ENCODE assay signal across 22 mouse cellular contexts in the genomic region with DNA sequence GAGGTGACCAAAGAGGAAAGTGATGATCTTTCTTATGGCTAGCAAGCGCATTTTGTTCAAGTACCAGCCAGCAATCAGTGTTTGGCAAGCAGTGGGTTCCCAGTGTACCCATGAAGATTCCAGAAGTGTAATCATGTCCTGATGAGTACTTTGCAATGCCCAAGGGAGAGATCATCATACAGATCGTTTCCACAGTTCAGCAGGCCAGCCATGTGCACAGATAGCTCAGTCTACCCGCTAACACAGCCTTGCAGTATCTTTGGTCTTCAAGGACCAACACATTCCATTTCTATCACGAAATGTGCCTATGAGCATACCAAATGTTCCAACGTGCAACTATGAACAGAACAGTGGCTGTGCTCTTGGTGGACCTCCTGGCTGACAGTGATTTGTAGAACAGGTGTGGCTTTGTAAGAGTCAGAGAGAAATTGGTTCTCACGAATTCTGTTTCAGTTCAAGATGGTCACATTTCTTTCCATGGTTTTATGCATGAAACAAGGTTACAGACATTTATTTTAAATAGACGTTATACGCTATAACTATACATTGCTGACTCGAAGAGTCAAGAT.
DNase-seq lines count a peak whose midpoint lies in the region; ATAC-seq and TF ChIP-seq lines count a peak whose summit lies in the region.
"Had no signal": no experiment of that assay in that cellular context is flagged by ENCODE, and none has a peak within 500 bp of the region (broad histone marks: within the 10 kb centered on the region; RNA-seq: fewer than 3 reads in every experiment).

No protein-coding gene starts in this region.

- no peak for TF ChIP-seq CTCF in gastrocnemius, adult 2 months (IDR thresholded peaks at IDR 0.05)

- no peak overlapping the region for H3K27ac ChIP-seq in gastrocnemius, adult 2 months
- peak overlapping the region; percentile 48 for H3K27ac ChIP-seq in heart, embryonic 15.5 days
- H3K27ac ChIP-seq in limb, embryonic 14.5 days (replicated peaks; ENCODE audit: low read depth, low read length): no peak overlapping the region
- H3K27ac ChIP-seq in limb, embryonic 10.5 days: no peak overlapping the region
- H3K27ac ChIP-seq: embryonic facial prominence, embryonic 12.5 days; forebrain, embryonic 12.5 days; forebrain, embryonic 15.5 days; hindbrain, embryonic 12.5 days; hindbrain, embryonic 15.5 days had no signal

- no peaks in the 10 kb centered on the region for H3K36me3 ChIP-seq in heart, embryonic 15.5 days
- no peaks in the 10 kb centered on the region for H3K36me3 ChIP-seq in limb, embryonic 14.5 days (ENCODE audit: control insufficient read depth, insufficient read depth, low read length)
- no peaks in the 10 kb centered on the region for H3K36me3 ChIP-seq in limb, embryonic 10.5 days
- H3K36me3 ChIP-seq: embryonic facial prominence, embryonic 12.5 days; forebrain, embryonic 12.5 days; forebrain, embryonic 15.5 days; hindbrain, embryonic 12.5 days; hindbrain, embryonic 15.5 days had no signal

- peak; percentile 38 for DNase-seq in gastrocnemius, adult 2 months
- DNase-seq in gastrocnemius, postnatal 14 days: no peak
- DNase-seq in heart, postnatal 10 days: no peak
- DNase-seq in limb, embryonic 14.5 days (ENCODE audit: low spot score): no peak
- no peak for DNase-seq in limb, embryonic 10.5 days (ENCODE audit: low spot score)
- DNase-seq in skeletal muscle tissue, adult 2 months (ENCODE audit: low read depth, low spot score): peak; percentile 50
- DNase-seq in adrenal gland, postnatal 14 days: no peak
- DNase-seq: adrenal gland, adult 8-10 months; adrenal gland, postnatal 36 days; cerebellum, adult 18-20 months; cerebellum, adult 9-10 months; cerebellum, postnatal 14 days; kidney, adult 2 months had no signal

- H3K27me3 ChIP-seq in heart, embryonic 15.5 days: no peaks in the 10 kb centered on the region
- H3K27me3 ChIP-seq in limb, embryonic 14.5 days (ENCODE audit: control insufficient read depth, insufficient read depth, low read length): no peaks in the 10 kb centered on the region
- no peaks in the 10 kb centered on the region for H3K27me3 ChIP-seq in limb, embryonic 10.5 days (ENCODE audit: low read depth, poor library complexity, severe bottlenecking)
- H3K27me3 ChIP-seq: embryonic facial prominence, embryonic 12.5 days; forebrain, embryonic 12.5 days; forebrain, embryonic 15.5 days; hindbrain, embryonic 12.5 days; hindbrain, embryonic 15.5 days had no signal

- H3K9me3 ChIP-seq in heart, embryonic 15.5 days (replicated peaks): no peaks in the 10 kb centered on the region
- no peaks in the 10 kb centered on the region for H3K9me3 ChIP-seq in limb, embryonic 14.5 days (ENCODE audit: control insufficient read depth, low read length)
- H3K9me3 ChIP-seq in limb, embryonic 10.5 days (replicated peaks): no peaks in the 10 kb centered on the region
- H3K9me3 ChIP-seq: embryonic facial prominence, embryonic 12.5 days; forebrain, embryonic 12.5 days; forebrain, embryonic 15.5 days; hindbrain, embryonic 12.5 days; hindbrain, embryonic 15.5 days had no signal

- H3K4me3 ChIP-seq in gastrocnemius, adult 2 months: no peak overlapping the region
- no peak overlapping the region for H3K4me3 ChIP-seq in heart, embryonic 15.5 days
- no peak overlapping the region for H3K4me3 ChIP-seq in limb, embryonic 14.5 days (replicated peaks; ENCODE audit: low read length)
- H3K4me3 ChIP-seq in limb, embryonic 10.5 days: no peak overlapping the region
- H3K4me3 ChIP-seq: embryonic facial prominence, embryonic 12.5 days; erythroblast, embryonic 14.5 days; forebrain, embryonic 12.5 days; forebrain, embryonic 15.5 days; hindbrain, embryonic 12.5 days; hindbrain, embryonic 15.5 days had no signal

- H3K4me1 ChIP-seq in heart, embryonic 15.5 days (replicated peaks): peaks cover 18% of the 10 kb centered on the region
- no peaks in the 10 kb centered on the region for H3K4me1 ChIP-seq in limb, embryonic 14.5 days (ENCODE audit: control insufficient read depth, insufficient read depth, low read length)
- H3K4me1 ChIP-seq in limb, embryonic 10.5 days: no peaks in the 10 kb centered on the region
- H3K4me1 ChIP-seq: embryonic facial prominence, embryonic 12.5 days; forebrain, embryonic 12.5 days; forebrain, embryonic 15.5 days; hindbrain, embryonic 12.5 days; hindbrain, embryonic 15.5 days had no signal

- H3K4me2 ChIP-seq in heart, embryonic 15.5 days: no peak overlapping the region
- no peak overlapping the region for H3K4me2 ChIP-seq in limb, embryonic 14.5 days (replicated peaks; ENCODE audit: low read depth, low read length, severe bottlenecking)
- H3K4me2 ChIP-seq: embryonic facial prominence, embryonic 12.5 days; forebrain, embryonic 12.5 days; forebrain, embryonic 15.5 days; hindbrain, embryonic 12.5 days; hindbrain, embryonic 15.5 days had no signal

- H3K9ac ChIP-seq in heart, embryonic 15.5 days: no peak overlapping the region
- H3K9ac ChIP-seq in limb, embryonic 14.5 days (ENCODE audit: low read depth, low read length, severe bottlenecking): no peak overlapping the region
- H3K9ac ChIP-seq: embryonic facial prominence, embryonic 12.5 days; forebrain, embryonic 12.5 days; forebrain, embryonic 15.5 days; hindbrain, embryonic 12.5 days; hindbrain, embryonic 15.5 days had no signal

- intact Hi-C loops in gastrocnemius, adult 2 months (cut with DNase I): no loop called here
- intact Hi-C loops in gastrocnemius, postnatal 14 days (cut with DNase I; ENCODE audit: low total_unique reads): no loop called here
- intact Hi-C loops in heart, postnatal 10 days (cut with DNase I): no loop called here

- 64% methylated on average over 9 of the region's 9 CpGs for WGBS in heart, embryonic 15.5 days
- 82% methylated on average over 9 of the region's 9 CpGs for WGBS in limb, embryonic 14.5 days
- 92% methylated on average over 9 of the region's 9 CpGs for WGBS in limb, embryonic 10.5 days

- peak; percentile 64; the same call in 1 of the 2 replicates for ATAC-seq in heart, embryonic 15.5 days (replicated peaks; ENCODE audit: insufficient number of reproducible peaks, insufficient read depth, low FRiP score, low read depth)
- peak; percentile 50; the same call in 1 of the 2 replicates for ATAC-seq in limb, embryonic 14.5 days (ENCODE audit: low FRiP score, low read depth)
- ATAC-seq: activated CD4-positive, CD25-positive, alpha-beta regulatory T cell, adult 4 months; forebrain, embryonic 15.5 days; intestine, postnatal 0 days had no signal

- TF ChIP-seq POLR2A in limb, embryonic 14.5 days (IDR thresholded peaks at IDR 0.05; ENCODE audit: borderline replicate concordance, extremely low read depth, insufficient read depth, insufficient read length): no peak

Comparison
In these comparisons a context has a peak if more than half of its experiments do, and no peak if none do; other contexts are left out.
1. DNase-seq: peak in gastrocnemius, adult 2 months (single experiment) and skeletal muscle tissue, adult 2 months (single experiment); none in gastrocnemius, postnatal 14 days (single experiment), heart, postnatal 10 days (0 of 2), limb, embryonic 14.5 days (single experiment), limb, embryonic 10.5 days (single experiment) and adrenal gland, postnatal 14 days (single experiment).